Mouse (Mus musculus): ENCODE measurements around the gene Heg1.

GRCm38 (mm10) chr16:33698277-33698790 is 14.2 kb downstream of the Heg1 start:
- TF ChIP-seq POLR2AphosphoS2 (IDR thresholded peaks at IDR 0.05; ENCODE audit: low read depth, low read length): no peak
- TF ChIP-seq JUND (conservative IDR thresholded peaks at IDR 0.05; ENCODE audit: low read depth, low read length): no peak
- 0 out of 2 replicates have a peak, but pooled peaks have one; percentile 3 for TF ChIP-seq TBP (conservative IDR thresholded peaks at IDR 0.05; ENCODE audit: low read depth, low read length)
- TF ChIP-seq POLR2A (IDR thresholded peaks at IDR 0.05; ENCODE audit: low read depth, low read length): no peak

All from CH12.LX (cell line).